In the genomic region with DNA sequence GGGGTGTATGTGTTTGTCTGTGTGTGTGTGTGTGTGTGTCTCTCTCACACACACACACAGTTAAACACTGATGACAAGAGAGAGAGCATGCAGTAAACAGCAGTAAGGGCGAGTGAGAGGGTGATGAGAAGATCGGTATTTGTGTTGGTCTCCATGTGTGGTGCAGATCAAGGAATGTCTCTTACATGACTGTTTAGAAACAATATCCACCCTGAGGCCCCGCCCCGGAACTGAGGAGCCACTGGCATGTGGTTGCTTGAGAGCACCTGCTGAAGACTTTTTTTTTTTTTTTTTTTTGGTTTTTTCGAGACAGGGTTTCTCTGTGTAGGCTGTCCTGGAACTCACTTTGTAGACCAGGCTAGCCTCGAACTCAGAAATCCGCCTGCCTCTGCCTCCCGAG, we compare ENCODE assay signal across 19 mouse cellular contexts. TPM values are rescaled to one million over a fixed set of nuclear protein-coding genes. Genes with fewer than 3 reads are reported as not detected.
DNase-seq lines count a peak whose midpoint lies in the region; ATAC-seq and TF ChIP-seq lines count a peak whose summit lies in the region.
"Had no signal": no experiment of that assay in that cellular context is flagged by ENCODE, and none has a peak within 500 bp of the region (broad histone marks: within the 10 kb centered on the region; RNA-seq: fewer than 3 reads in every experiment).

No protein-coding gene starts in this region.

- DNase-seq in thymus, postnatal 25 days: peak; percentile 18
- no peak for DNase-seq in thymus, adult 18-20 months
- DNase-seq in Patski (ENCODE audit: low read depth, low spot score) (peak; percentile 28), R1 (ENCODE audit: low read depth, low spot score) (peak; percentile 51)
- no peak for DNase-seq in lung, postnatal 25 days (ENCODE audit: low spot score)
- no peak for DNase-seq in T-cell, adult 2 months (ENCODE audit: low spot score)
- DNase-seq: adrenal gland, adult 8-10 months; adrenal gland, postnatal 36 days; cerebellum, adult 11-12 months; cerebellum, adult 2 months; cerebellum, adult 9-10 months; cerebellum, postnatal 10 days; cerebellum, postnatal 25 days; forebrain, postnatal 0 days had no signal

- in situ Hi-C loops in Patski (cut with MboI; ENCODE audit: low pct_unique_long_range_greater_than_20kb): no loop called here

- CTCF ChIA-PET in Patski (lab: Charles Lee): no interaction called here

- TF ChIP-seq CTCF in Patski (IDR thresholded peaks at IDR 0.05): no peak

- ATAC-seq in Patski: peak; percentile 75
- ATAC-seq: activated CD4-positive, CD25-positive, alpha-beta regulatory T cell, adult 4 months; forebrain, embryonic 13.5 days; forebrain, embryonic 15.5 days; forebrain, postnatal 0 days had no signal

- H3K27me3 ChIP-seq in Patski: no peaks in the 10 kb centered on the region
- H3K27me3 ChIP-seq: CH12.LX; embryonic facial prominence, embryonic 12.5 days; forebrain, embryonic 13.5 days; forebrain, embryonic 15.5 days had no signal

- POLR2A ChIA-PET in Patski (lab: Charles Lee): no interaction called here

RNA-seq across cellular contexts. Expression of a gene that starts 17.7 kb away (rescaled TPM):
- polyA plus RNA-seq in Patski (2021): 0.19 TPM

RNA-seq across cellular contexts. Expression of a gene that starts 26.8 kb away (rescaled TPM):
- 34.8 TPM for polyA plus RNA-seq in Patski (2021)

RNA-seq across cellular contexts. Expression of a gene that starts 42.5 kb away (rescaled TPM):
- 29.4 TPM for polyA plus RNA-seq in Patski (2021)

Comparison
In these comparisons a context has a peak if more than half of its experiments do, and no peak if none do; other contexts are left out.
1. DNase-seq: peak in thymus, postnatal 25 days (single experiment), Patski (single experiment) and R1 (single experiment); none in thymus, adult 18-20 months (0 of 2), lung, postnatal 25 days (single experiment) and T-cell, adult 2 months (single experiment).